Mouse (Mus musculus) intestine, embryonic 16.5 days (tissue): ENCODE measurements at regions not wholly inside any gene's neighbourhood (a gene's known extent, or its start where the extent isn't known, plus 50 kb on each side); places are given as distances from the start of the nearest gene placed in this dataset.

Experiments used
- ATAC-seq: fragments of 200-750 bp; cut with Nextera tagmentation; 2 replicates; pipeline ENCODE4 v1.8.0; 2017; ENCODE audit warnings: moderate TSS enrichment, moderate library complexity
- H3K27ac ChIP-seq: fragments of 300-500 bp; sonication (generic); 2 replicates; pipeline ENCODE4 v1.5.1; 2014; ENCODE audit warnings: mild to moderate bottlenecking, low read length
- H3K27me3 ChIP-seq: fragments of 300-500 bp; sonication (generic); replicated peaks from 2 replicates; pipeline ENCODE4 v1.6.1; 2014; ENCODE audit warnings: low read length, control low read depth, mixed read lengths; ENCODE audit not compliant: control insufficient read depth, insufficient read depth
- H3K36me3 ChIP-seq: fragments of 300-500 bp; sonication (generic); 2 replicates; pipeline ENCODE4 v1.6.1; 2014; ENCODE audit warnings: low read length, control low read depth; ENCODE audit not compliant: control insufficient read depth, insufficient read depth
- H3K4me1 ChIP-seq: fragments of 300-500 bp; sonication (generic); 2 replicates; pipeline ENCODE4 v1.6.1; 2014; ENCODE audit warnings: low read length, control low read depth, mixed read lengths; ENCODE audit not compliant: control insufficient read depth, insufficient read depth
- H3K4me2 ChIP-seq: fragments of 300-500 bp; sonication (generic); 2 replicates; pipeline ENCODE4 v1.6.1; 2014; ENCODE audit warnings: low read depth, low read length, control low read depth
- H3K4me3 ChIP-seq: fragments of 300-500 bp; sonication (generic); 2 replicates; pipeline ENCODE4 v1.5.1; 2014; ENCODE audit warnings: mild to moderate bottlenecking, low read length
- H3K9ac ChIP-seq: fragments of 300-500 bp; sonication (generic); 2 replicates; pipeline ENCODE4 v1.6.1; 2014; ENCODE audit warnings: low read depth, low read length
- H3K9me3 ChIP-seq: fragments of 300-500 bp; sonication (generic); 2 replicates; pipeline ENCODE4 v1.6.1; 2016; ENCODE audit warnings: low read length, control low read depth; ENCODE audit not compliant: control insufficient read depth
- WGBS: fragments of 180-500 bp; shearing (Covaris S2); extraction: QIAGEN DNeasy Blood & Tissue Kit; methylation state at CpG from one replicate; pipeline ENCODE4 v1.1.7; 2014; 5-methylcytosine and 5-hydroxymethylcytosine counted together

DNA sequence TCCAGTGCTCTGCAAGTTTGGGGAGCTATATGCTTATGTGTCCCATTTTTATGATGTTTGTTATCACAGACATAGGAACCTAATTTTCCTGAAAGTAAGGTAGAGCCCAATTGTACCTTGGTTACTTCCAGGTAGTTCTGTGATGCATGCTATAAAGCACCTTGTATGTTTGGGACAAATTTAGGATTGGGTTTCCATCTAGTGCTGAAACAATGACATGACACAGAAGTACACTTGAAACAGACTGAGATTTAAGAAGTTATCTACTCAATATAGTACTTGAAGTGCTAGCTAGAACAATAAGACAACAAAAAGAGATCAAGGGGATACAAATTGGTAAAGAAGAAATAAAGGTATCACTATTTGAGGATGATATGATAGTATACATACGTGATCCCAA lies 426.8 kb downstream of the Slco4c1 start:
- 77% methylated on average over 1 of the region's 1 CpGs for WGBS
- no peaks in the 10 kb centered on the region for H3K4me1 ChIP-seq
- H3K9ac ChIP-seq: no peak overlapping the region

DNA sequence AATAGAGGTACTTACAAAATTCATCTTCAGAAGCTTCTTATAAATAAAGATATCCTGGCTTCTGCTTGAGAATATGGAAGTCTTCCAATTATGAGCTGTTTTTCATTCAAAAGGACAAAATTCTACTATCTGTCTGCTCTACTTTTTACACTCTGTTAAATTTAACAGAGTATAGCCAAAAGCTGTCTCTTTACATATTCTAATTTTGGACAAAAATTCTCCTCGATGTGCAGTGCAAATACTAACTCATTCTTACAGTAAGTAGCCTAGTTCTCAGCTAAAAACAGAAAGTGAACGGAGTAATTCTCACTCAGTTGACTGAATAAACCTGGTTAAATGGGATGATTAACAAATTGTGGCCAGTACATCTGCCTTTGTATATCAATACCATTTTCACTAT lies 438.9 kb downstream of the Slco4c1 start:
- no peak overlapping the region for H3K4me3 ChIP-seq
- WGBS: 72% methylated on average over 2 of the region's 2 CpGs
- no peak overlapping the region for H3K9ac ChIP-seq
- no peaks in the 10 kb centered on the region for H3K36me3 ChIP-seq
- H3K4me2 ChIP-seq: no peak overlapping the region
- ATAC-seq: no peak
- no peaks in the 10 kb centered on the region for H3K4me1 ChIP-seq
- no peaks in the 10 kb centered on the region for H3K27me3 ChIP-seq
- no peaks in the 10 kb centered on the region for H3K9me3 ChIP-seq
- no peak overlapping the region for H3K27ac ChIP-seq

More for the DNA sequence above, 426.8 kb downstream of the Slco4c1 start:
- no peaks in the 10 kb centered on the region for H3K27me3 ChIP-seq
- H3K4me3 ChIP-seq: no peak overlapping the region
- no peak overlapping the region for H3K27ac ChIP-seq
- no peaks in the 10 kb centered on the region for H3K9me3 ChIP-seq
- no peak overlapping the region for H3K4me2 ChIP-seq
- no peaks in the 10 kb centered on the region for H3K36me3 ChIP-seq
- no peak for ATAC-seq

DNA sequence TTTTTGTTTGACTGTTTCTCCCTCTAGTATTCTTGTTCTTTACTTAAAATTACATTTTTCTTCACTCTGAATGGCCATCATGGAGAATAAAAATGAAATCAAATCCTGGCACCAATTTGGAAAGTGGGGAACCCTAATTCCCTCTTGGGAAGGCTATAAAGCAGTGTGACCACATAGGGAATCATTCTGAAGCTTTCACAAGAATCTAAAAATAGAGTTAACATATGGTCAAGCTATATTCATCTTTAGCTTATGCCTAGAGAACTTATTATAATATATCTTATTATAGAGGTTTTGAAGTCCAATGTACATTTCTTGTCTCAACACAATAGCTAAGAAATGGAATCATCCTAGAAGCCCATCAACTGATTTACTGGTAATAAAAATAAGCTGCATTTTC lies 448.5 kb downstream of the Slco4c1 start:
- Histone ChIP-seq H3K36me3 (no peaks in the 10 kb centered on the region), H3K9ac (no peak overlapping the region), H3K4me1 (no peaks in the 10 kb centered on the region), H3K9me3 (no peaks in the 10 kb centered on the region), H3K27me3 (no peaks in the 10 kb centered on the region), H3K4me2 (no peak overlapping the region), H3K4me3 (no peak overlapping the region), H3K27ac (no peak overlapping the region)
- ATAC-seq: no peak

DNA sequence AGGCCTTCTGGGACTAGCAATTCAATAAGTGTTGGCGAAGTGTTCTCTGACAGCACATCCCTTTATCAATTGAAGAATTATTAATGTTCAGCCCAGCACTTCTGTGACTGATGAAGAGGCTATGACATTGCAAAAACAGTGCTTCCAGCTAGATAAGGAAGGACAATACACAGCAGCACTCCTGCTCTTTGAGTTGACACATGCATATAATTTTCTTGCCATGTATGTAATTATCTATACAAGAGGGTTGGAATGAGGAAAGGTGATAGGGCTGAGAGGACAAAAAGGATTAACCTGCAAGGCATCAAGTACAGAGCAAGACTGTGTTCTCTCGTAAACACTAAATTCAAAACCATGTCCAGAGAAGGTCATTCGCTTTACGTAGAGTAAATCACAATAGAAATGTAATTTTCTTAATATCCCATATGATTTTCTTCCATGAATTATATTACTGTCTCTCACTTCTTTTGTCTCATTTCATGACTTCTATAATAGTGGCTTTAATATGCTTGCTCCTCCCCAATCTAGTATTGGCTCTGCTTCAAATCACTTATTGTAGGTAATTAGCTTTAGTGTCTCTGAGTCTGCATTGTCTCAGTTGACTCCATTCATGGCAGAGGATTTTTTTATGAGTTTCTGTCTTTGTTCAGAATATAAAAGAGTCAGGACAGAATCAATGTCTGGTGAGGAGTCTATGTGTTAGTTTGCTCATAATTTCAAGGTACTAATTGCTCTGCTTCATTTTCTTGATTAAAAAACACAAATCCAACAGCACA lies 460.9 kb downstream of the Slco4c1 start:
- 82% methylated on average over 4 of the region's 4 CpGs for WGBS
- H3K4me1 ChIP-seq: no peaks in the 10 kb centered on the region
- H3K9ac ChIP-seq: no peak overlapping the region
- no peak overlapping the region for H3K4me3 ChIP-seq
- no peak overlapping the region for H3K4me2 ChIP-seq
- H3K27me3 ChIP-seq: no peaks in the 10 kb centered on the region
- ATAC-seq: no peak
- H3K9me3 ChIP-seq: no peaks in the 10 kb centered on the region
- H3K27ac ChIP-seq: no peak overlapping the region
- H3K36me3 ChIP-seq: no peaks in the 10 kb centered on the region

DNA sequence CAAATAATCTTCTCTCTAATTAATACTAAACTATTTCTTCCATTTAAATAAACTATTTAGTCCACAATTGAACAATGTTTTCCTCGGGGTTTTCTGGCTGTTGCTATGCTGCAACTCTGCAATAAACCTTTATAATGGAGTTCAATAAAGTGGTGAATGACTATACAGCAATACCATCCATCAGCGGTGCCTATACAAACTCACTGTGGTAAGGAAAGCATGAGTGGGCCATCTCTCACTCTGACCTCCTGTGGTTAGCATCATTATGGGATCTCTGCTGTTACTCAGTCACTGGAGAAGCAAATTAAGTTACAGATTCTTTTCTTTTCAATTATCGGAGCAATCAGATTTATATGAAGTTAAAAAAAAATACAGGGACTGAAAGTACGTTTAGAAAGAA lies 474.0 kb downstream of the Slco4c1 start:
- no peak for ATAC-seq
- no peaks in the 10 kb centered on the region for H3K36me3 ChIP-seq
- 65% methylated on average over 4 of the region's 4 CpGs for WGBS
- no peaks in the 10 kb centered on the region for H3K9me3 ChIP-seq
- H3K9ac ChIP-seq: no peak overlapping the region
- H3K4me3 ChIP-seq: no peak overlapping the region
- H3K27ac ChIP-seq: no peak overlapping the region
- no peak overlapping the region for H3K4me2 ChIP-seq
- no peaks in the 10 kb centered on the region for H3K27me3 ChIP-seq
- no peaks in the 10 kb centered on the region for H3K4me1 ChIP-seq

DNA sequence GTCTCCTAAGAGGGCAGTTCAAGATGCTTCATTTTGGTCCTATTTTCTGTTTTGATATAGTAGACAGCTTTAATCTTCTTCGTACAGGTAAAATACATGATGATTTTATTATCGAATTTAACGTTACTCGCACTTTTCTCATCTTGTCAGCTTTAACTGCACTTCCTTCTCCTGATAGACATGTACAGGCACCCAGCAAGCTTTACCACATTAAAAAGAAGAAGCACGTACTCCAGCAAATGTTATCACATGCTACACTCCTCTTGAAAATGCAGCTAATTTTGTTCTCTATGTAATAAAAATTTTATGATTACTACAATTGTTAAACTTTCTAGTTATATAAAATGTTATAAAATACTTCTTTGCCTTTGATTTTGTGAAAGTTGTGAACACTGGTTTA lies 483.6 kb downstream of the Slco4c1 start:
- H3K4me1 ChIP-seq: no peaks in the 10 kb centered on the region
- no peak for ATAC-seq
- H3K27me3 ChIP-seq: no peaks in the 10 kb centered on the region
- H3K9ac ChIP-seq: no peak overlapping the region
- H3K4me3 ChIP-seq: no peak overlapping the region
- WGBS: 90% methylated on average over 5 of the region's 5 CpGs
- no peak overlapping the region for H3K27ac ChIP-seq
- H3K4me2 ChIP-seq: no peak overlapping the region
- no peaks in the 10 kb centered on the region for H3K9me3 ChIP-seq
- no peaks in the 10 kb centered on the region for H3K36me3 ChIP-seq

DNA sequence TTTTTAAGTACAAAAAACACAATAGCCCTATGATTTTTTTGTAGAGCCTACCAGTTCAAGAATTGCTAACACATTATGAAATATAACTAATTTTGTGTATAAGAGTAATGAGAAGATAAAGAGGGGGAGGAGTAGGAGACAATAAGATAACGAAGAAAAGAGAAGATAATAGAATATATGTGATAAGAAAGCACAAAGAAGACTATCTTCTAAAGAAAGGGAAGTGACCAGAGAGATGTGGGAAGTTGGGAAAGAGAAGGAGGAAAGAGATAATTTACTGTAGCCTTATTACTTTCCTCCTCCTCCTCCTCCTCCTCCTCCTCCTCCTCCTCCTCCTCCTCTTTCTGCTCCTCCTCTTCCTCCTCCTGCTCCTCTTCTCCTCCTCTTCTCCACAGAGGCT lies 486.1 kb downstream of the Slco4c1 start:
- 86% methylated on average over 1 of the region's 1 CpGs for WGBS

DNA sequence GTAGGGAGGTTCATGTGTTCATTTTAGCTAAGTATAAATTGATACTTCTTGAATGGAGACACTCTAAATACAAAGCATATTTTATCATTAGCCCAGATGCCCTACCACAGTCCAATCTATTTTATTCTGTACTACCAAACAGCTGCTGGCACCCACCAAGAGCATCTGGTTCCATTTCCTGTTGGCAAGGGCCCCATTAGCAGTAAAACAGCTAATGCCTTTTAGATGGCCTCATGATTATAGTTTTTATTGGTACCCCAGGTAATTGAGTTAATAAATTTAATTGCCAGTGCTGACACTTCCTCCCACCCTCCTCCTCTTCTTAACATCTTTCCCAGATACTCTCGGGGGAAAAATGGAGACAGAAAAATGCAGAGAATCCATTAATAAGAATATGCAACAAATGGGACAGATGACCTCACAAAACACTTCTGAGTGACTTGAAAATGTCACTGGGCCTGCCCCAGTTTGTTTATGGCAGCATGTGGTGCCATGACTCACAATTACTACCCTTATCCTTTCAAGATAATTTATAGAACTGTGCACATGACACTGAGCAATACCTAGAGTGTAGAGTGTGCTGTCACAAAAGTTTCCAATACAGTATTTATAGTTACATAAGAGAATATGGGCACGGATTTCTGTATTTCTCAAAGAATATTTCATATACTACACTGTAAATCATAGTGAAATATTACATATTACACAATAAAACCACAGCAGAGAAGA lies 509.1 kb downstream of the Slco4c1 start:
- H3K27ac ChIP-seq: no peak overlapping the region
- H3K9me3 ChIP-seq: no peaks in the 10 kb centered on the region
- H3K36me3 ChIP-seq: no peaks in the 10 kb centered on the region
- 50% methylated on average over 2 of the region's 2 CpGs for WGBS
- ATAC-seq: peak; percentile 72; the same call in 1 of the 2 replicates
- H3K4me1 ChIP-seq: no peaks in the 10 kb centered on the region
- no peaks in the 10 kb centered on the region for H3K27me3 ChIP-seq
- H3K4me3 ChIP-seq: no peak overlapping the region
- H3K4me2 ChIP-seq: no peak overlapping the region
- no peak overlapping the region for H3K9ac ChIP-seq

More for the DNA sequence above, 486.1 kb downstream of the Slco4c1 start:
- no peak overlapping the region for H3K27ac ChIP-seq
- no peak for ATAC-seq
- H3K36me3 ChIP-seq: no peaks in the 10 kb centered on the region
- H3K27me3 ChIP-seq: no peaks in the 10 kb centered on the region
- H3K4me2 ChIP-seq: no peak overlapping the region
- H3K4me3 ChIP-seq: no peak overlapping the region
- H3K4me1 ChIP-seq: no peaks in the 10 kb centered on the region
- H3K9ac ChIP-seq: no peak overlapping the region
- H3K9me3 ChIP-seq: no peaks in the 10 kb centered on the region

DNA sequence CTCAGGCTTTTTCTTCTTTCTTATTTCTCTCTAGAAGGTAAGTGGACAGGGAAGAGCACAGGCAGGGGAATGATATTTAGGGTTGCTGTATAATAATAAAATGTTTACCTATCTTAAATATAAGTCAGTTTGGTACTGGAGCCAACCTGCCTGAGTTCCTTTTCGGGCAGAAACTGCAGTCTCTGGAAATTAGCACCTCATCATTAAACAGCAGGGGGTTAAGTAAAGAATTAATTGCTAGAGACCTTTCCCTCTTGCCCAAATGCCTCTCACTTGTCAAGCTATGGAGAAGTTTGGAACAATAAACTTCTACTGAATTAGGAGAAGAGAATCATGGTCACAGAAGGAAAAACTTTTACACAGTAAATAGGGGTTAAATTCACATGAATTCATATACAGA lies 524.7 kb downstream of the Slco4c1 start:
- Histone ChIP-seq H3K9me3 (no peaks in the 10 kb centered on the region), H3K36me3 (no peaks in the 10 kb centered on the region), H3K9ac (no peak overlapping the region), H3K27ac (no peak overlapping the region), H3K4me2 (no peak overlapping the region), H3K4me3 (no peak overlapping the region), H3K4me1 (no peaks in the 10 kb centered on the region), H3K27me3 (no peaks in the 10 kb centered on the region)
- no peak for ATAC-seq
- 26% methylated on average over 1 of the region's 1 CpGs for WGBS
